Mouse (Mus musculus): Measurements from ENCODE around the gene Samd4b. TPM values are rescaled to one million over a fixed set of nuclear protein-coding genes. Genes with fewer than 3 reads are reported as not detected.
A peak's percentile ranks its signal among the peaks of the same experiment; 100 is the strongest.

The Samd4b gene
- polyA plus RNA-seq, 2 experiments = 4.5 to 12.0 TPM

DNA sequence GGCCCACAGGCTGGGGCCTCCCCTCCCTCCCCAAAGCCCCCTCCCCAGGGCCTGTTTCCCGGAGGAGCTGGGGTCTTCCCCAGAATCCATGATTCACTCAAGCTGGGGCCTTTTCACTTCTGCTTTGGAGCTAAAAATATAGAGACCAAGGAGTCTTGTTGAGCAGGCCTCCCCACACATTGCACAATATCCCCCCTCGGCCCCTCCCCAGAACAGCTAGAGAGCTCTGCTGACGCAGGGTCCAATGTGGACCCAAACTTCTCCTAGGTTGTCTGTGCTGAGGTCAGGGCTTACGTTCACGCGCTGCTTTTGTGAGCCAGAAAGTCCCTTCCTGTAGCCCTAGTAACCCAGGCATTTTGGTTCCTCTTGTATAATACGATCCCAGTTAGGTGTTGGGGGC, 211.9 kb downstream of the Samd4b start:
- peaks cover 32 to 33% of the 10 kb centered on the region in 2 experiments for H3K4me1 ChIP-seq (replicated peaks; ENCODE audit: control insufficient read depth in 2 of 2, insufficient read depth in 2 of 2, low read length in 1 of 2)
- no peak overlapping the region for H3K4me2 ChIP-seq (ENCODE audit: low read depth)
- no peaks in the 10 kb centered on the region for H3K27me3 ChIP-seq (ENCODE audit: control insufficient read depth, insufficient read depth, low read length)
- no peaks in the 10 kb centered on the region for H3K9me3 ChIP-seq (ENCODE audit: control insufficient read depth, low read length)
- TF ChIP-seq CTCF (IDR thresholded peaks at IDR 0.05; ENCODE audit: low read depth) (no peak), EP300 (IDR thresholded peaks at IDR 0.05; ENCODE audit: low read depth) (no peak)
- DNase-seq (ENCODE audit: low read depth in 3 of 3, low spot score in 3 of 3) = no peak
- H3K4me3 ChIP-seq (ENCODE audit: insufficient read depth in 1 of 2, low read depth in 2 of 2, low read length in 2 of 2) = no peak overlapping the region
- H3K9ac ChIP-seq (replicated peaks) = no peak overlapping the region
- no peak overlapping the region; the same call in 1 of the 2 replicates for H3K27ac ChIP-seq
- no peak for ATAC-seq (ENCODE audit: insufficient read depth)
- 40% methylated on average over 7 of the region's 7 CpGs for WGBS (ENCODE audit: insufficient replicate concordance)
- peaks cover 6% of the 10 kb centered on the region; the same call in 1 of the 2 replicates for H3K36me3 ChIP-seq (replicated peaks; ENCODE audit: control insufficient read depth, insufficient read depth, low read depth)

DNA sequence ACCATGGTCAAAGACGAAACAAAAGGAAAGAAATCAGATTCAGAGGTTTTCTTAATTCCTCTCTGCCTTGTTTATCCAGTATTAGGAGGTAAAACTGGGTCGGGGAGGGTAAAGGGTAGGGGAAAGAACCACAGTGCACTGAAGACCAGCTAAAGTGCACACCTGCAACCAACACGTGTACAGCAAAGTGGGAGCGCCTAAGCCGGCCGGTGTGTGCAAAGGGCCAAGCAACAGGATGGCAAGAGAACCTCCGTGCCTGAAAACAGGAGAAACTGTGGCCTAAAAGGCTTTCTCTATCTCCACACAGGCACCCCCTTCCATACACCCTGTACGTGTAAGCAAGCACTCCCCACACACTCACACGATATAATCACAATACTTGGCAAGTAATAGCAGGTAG, 212.7 kb downstream of the Samd4b start:
- no peak overlapping the region for H3K27ac ChIP-seq
- ATAC-seq (ENCODE audit: insufficient read depth) (no peak), DNase-seq (ENCODE audit: low read depth in 3 of 3, low spot score in 3 of 3) (no peak)
- peaks cover 40% of the 10 kb centered on the region in 2 experiments for H3K4me1 ChIP-seq (replicated peaks; ENCODE audit: control insufficient read depth in 2 of 2, insufficient read depth in 2 of 2, low read length in 1 of 2)
- H3K9ac ChIP-seq (replicated peaks) = no peak overlapping the region
- H3K4me3 ChIP-seq (ENCODE audit: insufficient read depth in 1 of 2, low read depth in 2 of 2, low read length in 2 of 2) = no peak overlapping the region
- H3K36me3 ChIP-seq (replicated peaks; ENCODE audit: control insufficient read depth, insufficient read depth, low read depth) = peaks cover 6% of the 10 kb centered on the region; the same call in 1 of the 2 replicates
- TF ChIP-seq CTCF (IDR thresholded peaks at IDR 0.05; ENCODE audit: low read depth) (no peak), EP300 (IDR thresholded peaks at IDR 0.05; ENCODE audit: low read depth) (no peak)
- no peaks in the 10 kb centered on the region for H3K9me3 ChIP-seq (ENCODE audit: control insufficient read depth, low read length)
- 73% methylated on average over 9 of the region's 9 CpGs for WGBS (ENCODE audit: insufficient replicate concordance)
- H3K4me2 ChIP-seq (ENCODE audit: low read depth) = no peak overlapping the region
- H3K27me3 ChIP-seq (ENCODE audit: control insufficient read depth, insufficient read depth, low read length) = no peaks in the 10 kb centered on the region

DNA sequence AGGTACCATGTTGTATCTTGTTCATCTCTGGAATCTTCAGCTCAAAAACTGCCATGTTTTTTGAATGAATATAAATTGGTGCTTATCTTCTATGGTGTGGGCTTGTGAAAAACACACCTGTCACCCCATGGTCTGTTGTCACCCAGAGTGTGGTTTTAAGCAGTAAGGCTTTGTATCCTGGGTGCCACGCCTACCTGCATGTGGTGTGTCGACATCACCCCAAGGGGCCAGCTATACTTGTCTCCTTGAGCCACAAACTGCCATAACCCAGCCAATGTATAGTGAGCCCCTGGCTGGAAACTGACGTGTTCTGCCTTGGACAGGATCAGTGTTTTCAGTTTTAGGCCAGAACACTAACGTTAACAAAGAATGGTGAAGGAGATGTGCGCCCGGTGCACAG, 213.8 kb downstream of the Samd4b start:
- ATAC-seq (ENCODE audit: insufficient read depth) = no peak
- H3K4me1 ChIP-seq (replicated peaks; ENCODE audit: control insufficient read depth in 2 of 2, insufficient read depth in 2 of 2, low read length in 1 of 2) = peaks cover 48% of the 10 kb centered on the region in 2 experiments

DNA sequence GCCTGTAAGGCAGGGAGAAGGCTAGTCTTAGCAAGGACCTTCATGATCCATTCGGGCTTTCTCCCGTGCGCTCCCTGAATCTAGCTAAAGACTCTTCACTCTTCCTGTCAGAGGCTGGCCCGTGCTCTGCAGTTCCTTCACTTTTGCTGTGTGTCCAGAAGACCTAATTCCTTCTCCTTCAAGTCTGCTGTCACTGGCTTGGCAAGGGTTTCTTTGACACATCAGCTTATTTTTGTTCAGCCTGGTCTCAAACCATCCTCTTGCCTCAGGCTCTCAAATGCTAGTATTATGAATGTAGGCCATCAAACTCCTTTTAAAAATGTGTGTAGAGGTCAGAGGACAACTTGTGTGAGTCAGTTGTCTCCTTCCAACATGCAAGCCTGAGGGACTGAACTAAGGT, 214.3 kb downstream of the Samd4b start:
- ATAC-seq (ENCODE audit: insufficient read depth) (no peak), DNase-seq (ENCODE audit: low read depth in 3 of 3, low spot score in 3 of 3) (no peak)
- Histone ChIP-seq H3K4me1 (replicated peaks; ENCODE audit: control insufficient read depth in 2 of 2, insufficient read depth in 2 of 2, low read length in 1 of 2) (peaks cover 48 to 51% of the 10 kb centered on the region in 2 experiments), H3K4me3 (ENCODE audit: insufficient read depth in 1 of 2, low read depth in 2 of 2, low read length in 2 of 2) (no peak overlapping the region), H3K27ac (peak overlapping the region; percentile 75), H3K9ac (replicated peaks) (no peak overlapping the region), H3K27me3 (ENCODE audit: control insufficient read depth, insufficient read depth, low read length) (no peaks in the 10 kb centered on the region), H3K4me2 (ENCODE audit: low read depth) (peak overlapping the region; percentile 97), H3K36me3 (replicated peaks; ENCODE audit: control insufficient read depth, insufficient read depth, low read depth) (no peaks in the 10 kb centered on the region), H3K9me3 (ENCODE audit: control insufficient read depth, low read length) (no peaks in the 10 kb centered on the region)
- WGBS (ENCODE audit: insufficient replicate concordance) = 35% methylated on average over 4 of the region's 4 CpGs
- TF ChIP-seq CTCF (IDR thresholded peaks at IDR 0.05; ENCODE audit: low read depth) (no peak), EP300 (IDR thresholded peaks at IDR 0.05; ENCODE audit: low read depth) (no peak)

More for the DNA sequence above, 213.8 kb downstream of the Samd4b start:
- Histone ChIP-seq H3K9me3 (ENCODE audit: control insufficient read depth, low read length) (no peaks in the 10 kb centered on the region), H3K4me2 (ENCODE audit: low read depth) (no peak overlapping the region), H3K9ac (replicated peaks) (no peak overlapping the region), H3K27ac (no peak overlapping the region), H3K4me3 (ENCODE audit: insufficient read depth in 1 of 2, low read depth in 2 of 2, low read length in 2 of 2) (no peak overlapping the region), H3K27me3 (ENCODE audit: control insufficient read depth, insufficient read depth, low read length) (no peaks in the 10 kb centered on the region), H3K36me3 (replicated peaks; ENCODE audit: control insufficient read depth, insufficient read depth, low read depth) (no peaks in the 10 kb centered on the region)
- DNase-seq (ENCODE audit: low read depth in 3 of 3, low spot score in 3 of 3) = no peak
- WGBS (ENCODE audit: insufficient replicate concordance) = 55% methylated on average over 6 of the region's 6 CpGs
- TF ChIP-seq EP300 (IDR thresholded peaks at IDR 0.05; ENCODE audit: low read depth) (no peak), CTCF (IDR thresholded peaks at IDR 0.05; ENCODE audit: low read depth) (no peak)

DNA sequence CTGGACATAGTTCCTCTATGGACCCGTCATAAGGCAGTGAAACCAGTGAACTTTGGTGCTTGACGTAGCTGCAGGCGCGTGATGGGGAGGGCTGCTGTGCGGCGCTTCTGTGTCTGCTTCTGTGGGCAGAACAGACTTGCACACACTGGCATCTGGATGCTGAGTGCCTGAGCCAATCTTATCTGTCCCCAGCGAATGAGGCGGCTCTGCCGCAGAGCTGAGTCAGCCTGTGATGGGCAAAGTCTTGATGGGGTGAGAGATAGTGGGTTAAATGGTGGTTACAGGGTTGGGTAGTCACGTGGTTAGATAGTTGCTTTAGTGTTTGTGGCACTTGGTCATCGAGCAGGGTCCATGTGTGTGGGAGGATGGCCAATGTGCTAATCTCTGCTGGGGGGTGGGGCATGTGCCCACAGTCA, 215.0 kb downstream of the Samd4b start:
- Histone ChIP-seq H3K9me3 (ENCODE audit: control insufficient read depth, low read length) (no peaks in the 10 kb centered on the region), H3K4me2 (ENCODE audit: low read depth) (peak overlapping the region; percentile 97), H3K4me1 (replicated peaks; ENCODE audit: control insufficient read depth in 2 of 2, insufficient read depth in 2 of 2, low read length in 1 of 2) (peaks cover 48 to 55% of the 10 kb centered on the region in 2 experiments), H3K36me3 (replicated peaks; ENCODE audit: control insufficient read depth, insufficient read depth, low read depth) (no peaks in the 10 kb centered on the region), H3K27me3 (ENCODE audit: control insufficient read depth, insufficient read depth, low read length) (no peaks in the 10 kb centered on the region), H3K9ac (replicated peaks) (peak overlapping the region; percentile 38), H3K27ac (peak overlapping the region; percentile 75), H3K4me3 (ENCODE audit: insufficient read depth in 1 of 2, low read depth in 2 of 2, low read length in 2 of 2) (peak overlapping the region; percentile 23 to 43; a peak in 3 of 4 replicates)
- WGBS (ENCODE audit: insufficient replicate concordance) = 0% methylated on average over 11 of the region's 11 CpGs
- peak in 2 of 3 experiments; percentile 72 to 84 for DNase-seq (ENCODE audit: low read depth in 3 of 3, low spot score in 3 of 3)
- ATAC-seq (ENCODE audit: insufficient read depth) = peak; percentile 59
- TF ChIP-seq EP300 (IDR thresholded peaks at IDR 0.05; ENCODE audit: low read depth) (peak; percentile 44; the same call in 1 of the 2 replicates), CTCF (IDR thresholded peaks at IDR 0.05; ENCODE audit: low read depth) (no peak)
